Mouse (Mus musculus): ENCODE measurements around the gene Pgm5.

Gene Pgm5

GRCm38 (mm10) chr19:24652342-24653019, 209.2 kb downstream of the Pgm5 start:
- peak in 1 of 2 experiments; percentile 4 for DNase-seq

GRCm38 (mm10) chr19:24651595-24651994, 210.1 kb downstream of the Pgm5 start:
- no peak for DNase-seq

DNA sequence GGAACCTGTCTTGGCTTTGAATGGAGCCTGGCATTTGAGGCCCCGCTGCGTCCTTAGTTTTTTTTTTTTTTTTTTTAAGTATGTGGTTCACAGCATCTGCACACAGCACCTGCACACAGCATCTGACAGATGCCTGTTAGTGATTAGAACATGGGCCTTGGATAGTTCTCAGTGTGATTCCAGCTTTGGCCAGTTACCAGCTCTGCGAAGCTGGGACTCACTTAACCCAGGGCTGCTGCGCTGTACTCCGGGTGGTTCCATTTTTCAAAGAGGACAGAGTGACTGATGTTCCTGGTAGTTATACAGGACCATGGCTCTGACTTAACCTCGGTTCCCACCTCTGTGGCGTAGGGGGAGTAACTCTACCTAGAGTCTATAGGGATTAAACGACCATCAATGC, 211.2 kb downstream of the Pgm5 start:
- no peak for DNase-seq

DNA sequence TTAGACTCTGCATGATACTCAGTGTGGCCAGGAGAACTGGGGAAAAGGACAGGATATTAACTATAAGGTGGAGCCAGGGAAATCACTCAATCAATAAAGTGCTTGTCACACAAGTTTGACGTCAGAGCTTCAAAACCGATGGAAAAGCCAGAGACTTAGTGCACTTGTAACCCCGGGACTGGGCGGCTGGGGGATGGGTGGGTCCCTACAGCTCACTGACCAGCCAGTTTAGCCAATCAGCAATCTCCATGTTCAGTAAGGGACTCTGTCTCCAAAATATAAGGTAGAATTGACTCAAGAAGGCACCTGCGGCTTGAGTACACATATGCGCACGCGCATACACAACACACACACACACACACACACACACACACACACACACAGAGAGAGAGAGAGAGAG, 213.6 kb downstream of the Pgm5 start:
- no peak for DNase-seq

GRCm38 (mm10) chr19:24646162-24646829, 215.4 kb downstream of the Pgm5 start:
- DNase-seq = no peak

- DNase-seq = no peak
Observed at GRCm38 (mm10) chr19:24644971-24645370, 216.7 kb downstream of the Pgm5 start.

GRCm38 (mm10) chr19:24640982-24641381, 220.7 kb downstream of the Pgm5 start:
- DNase-seq = no peak

- DNase-seq = no peak
Observed at GRCm38 (mm10) chr19:24637988-24638387, 223.7 kb downstream of the Pgm5 start.

- no peak for DNase-seq
Observed at GRCm38 (mm10) chr19:24636616-24637015, 225.0 kb downstream of the Pgm5 start.

- DNase-seq = peak; percentile 78 to 79
Observed at GRCm38 (mm10) chr19:24634602-24635001, 227.1 kb downstream of the Pgm5 start.

Measured in cerebellum, postnatal 14 days (tissue).